Mouse (Mus musculus): ENCODE results near the gene Mical2. TPM values are rescaled to one million over a fixed set of nuclear protein-coding genes. Genes with fewer than 3 reads are reported as not detected.
A peak's percentile ranks its signal among the peaks of the same experiment; 100 is the strongest.

Mical2 gene
- polyA plus RNA-seq, 1 experiment from 2014 or later: 1.9 TPM

DNA sequence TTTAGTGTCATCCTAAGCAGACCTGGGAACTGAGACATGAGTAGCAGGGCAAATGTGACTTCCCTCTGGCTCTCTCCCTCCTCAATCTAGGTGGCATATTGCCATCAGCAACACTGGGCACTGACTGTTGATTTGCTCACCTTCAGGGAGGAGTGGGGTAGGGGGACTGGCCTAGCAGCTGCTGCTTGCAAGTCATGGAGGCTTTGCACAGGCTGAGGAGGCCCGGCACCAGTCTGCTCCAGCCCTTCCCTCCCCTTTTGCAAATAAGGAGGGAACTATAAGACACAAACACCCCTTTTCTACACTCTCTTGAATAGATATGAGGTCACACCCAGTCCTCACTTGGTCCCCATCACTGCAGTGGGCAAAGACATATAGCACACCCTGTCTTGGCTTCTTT, 120.0 kb downstream of the Mical2 start:
- Histone ChIP-seq H3K27me3 (ENCODE audit: control insufficient read depth, insufficient read depth, low read length) (no peaks in the 10 kb centered on the region), H3K27ac (ENCODE audit: low read depth, low read length) (no peak overlapping the region), H3K9ac (ENCODE audit: low read length) (no peak overlapping the region), H3K36me3 (ENCODE audit: control insufficient read depth, insufficient read depth, low read length) (no peaks in the 10 kb centered on the region), H3K4me2 (ENCODE audit: low read depth, low read length, severe bottlenecking) (no peak overlapping the region), H3K4me3 (ENCODE audit: low read depth, low read length) (no peak overlapping the region), H3K4me1 (replicated peaks; ENCODE audit: control insufficient read depth, insufficient read depth, low read length) (no peaks in the 10 kb centered on the region), H3K9me3 (ENCODE audit: control insufficient read depth, low read length) (no peaks in the 10 kb centered on the region)
- ATAC-seq (replicated peaks; ENCODE audit: low FRiP score) (no peak), DNase-seq (ENCODE audit: low spot score) (no peak)
- WGBS: 86% methylated on average over 1 of the region's 1 CpGs

DNA sequence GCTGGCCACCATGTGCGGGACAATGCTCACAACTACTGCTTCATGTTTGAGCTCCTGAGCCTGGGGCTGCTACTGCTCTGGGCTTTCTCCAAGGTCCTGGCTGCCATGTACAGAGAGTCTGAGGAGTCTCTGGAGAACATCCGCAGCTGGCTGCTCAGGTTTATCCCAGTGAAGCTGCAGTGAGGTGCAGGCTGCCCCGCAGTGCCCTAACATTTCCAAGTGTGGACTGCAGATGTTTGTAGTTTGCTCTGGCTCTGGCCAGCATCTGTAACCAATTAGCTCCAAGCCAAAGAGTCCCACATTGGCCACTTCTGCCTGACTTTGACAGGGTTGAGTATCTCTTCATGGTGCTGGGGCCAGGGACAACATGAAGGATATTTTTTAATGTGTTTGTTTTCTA, 125.9 kb downstream of the Mical2 start:
- H3K4me3 ChIP-seq (ENCODE audit: low read depth, low read length): no peak overlapping the region
- no peaks in the 10 kb centered on the region for H3K27me3 ChIP-seq (ENCODE audit: control insufficient read depth, insufficient read depth, low read length)
- no peaks in the 10 kb centered on the region for H3K36me3 ChIP-seq (ENCODE audit: control insufficient read depth, insufficient read depth, low read length)
- 72% methylated on average over 3 of the region's 3 CpGs for WGBS
- no peak overlapping the region for H3K27ac ChIP-seq (ENCODE audit: low read depth, low read length)
- H3K9ac ChIP-seq (ENCODE audit: low read length): no peak overlapping the region
- DNase-seq (ENCODE audit: low spot score) (peak; percentile 54), ATAC-seq (replicated peaks; ENCODE audit: low FRiP score) (no peak)
- peaks cover 11% of the 10 kb centered on the region; the same call in 1 of the 2 replicates for H3K4me1 ChIP-seq (replicated peaks; ENCODE audit: control insufficient read depth, insufficient read depth, low read length)
- no peak overlapping the region for H3K4me2 ChIP-seq (ENCODE audit: low read depth, low read length, severe bottlenecking)
- no peaks in the 10 kb centered on the region for H3K9me3 ChIP-seq (ENCODE audit: control insufficient read depth, low read length)

DNA sequence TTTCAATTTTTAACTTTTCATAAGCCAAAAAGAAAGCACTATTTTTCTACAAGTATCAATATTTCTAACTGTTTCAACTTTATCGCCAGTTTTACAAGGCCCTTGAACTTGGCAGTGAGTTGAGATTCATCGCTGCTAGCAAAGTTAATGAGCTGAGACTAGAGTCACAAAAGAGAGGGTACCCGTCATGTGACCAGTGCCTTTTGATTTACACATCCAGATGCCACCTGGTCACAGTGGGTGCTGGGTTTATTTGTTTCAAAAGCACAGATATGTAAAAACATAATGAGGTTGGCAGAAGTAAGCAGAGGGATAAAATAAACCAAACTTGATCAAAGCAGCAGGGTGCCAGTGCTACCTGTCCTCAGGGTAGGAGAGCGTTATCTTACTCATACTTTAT, 126.3 kb downstream of the Mical2 start:
- 75% methylated on average over 4 of the region's 4 CpGs for WGBS
- DNase-seq (ENCODE audit: low spot score): no peak
- peaks cover 11% of the 10 kb centered on the region; the same call in 1 of the 2 replicates for H3K4me1 ChIP-seq (replicated peaks; ENCODE audit: control insufficient read depth, insufficient read depth, low read length)
- H3K9me3 ChIP-seq (ENCODE audit: control insufficient read depth, low read length): no peaks in the 10 kb centered on the region
- ATAC-seq (replicated peaks; ENCODE audit: low FRiP score): no peak
- H3K4me2 ChIP-seq (ENCODE audit: low read depth, low read length, severe bottlenecking): no peak overlapping the region
- no peak overlapping the region for H3K9ac ChIP-seq (ENCODE audit: low read length)
- no peaks in the 10 kb centered on the region for H3K27me3 ChIP-seq (ENCODE audit: control insufficient read depth, insufficient read depth, low read length)
- no peak overlapping the region for H3K27ac ChIP-seq (ENCODE audit: low read depth, low read length)
- H3K36me3 ChIP-seq (ENCODE audit: control insufficient read depth, insufficient read depth, low read length): no peaks in the 10 kb centered on the region
- no peak overlapping the region for H3K4me3 ChIP-seq (ENCODE audit: low read depth, low read length)

DNA sequence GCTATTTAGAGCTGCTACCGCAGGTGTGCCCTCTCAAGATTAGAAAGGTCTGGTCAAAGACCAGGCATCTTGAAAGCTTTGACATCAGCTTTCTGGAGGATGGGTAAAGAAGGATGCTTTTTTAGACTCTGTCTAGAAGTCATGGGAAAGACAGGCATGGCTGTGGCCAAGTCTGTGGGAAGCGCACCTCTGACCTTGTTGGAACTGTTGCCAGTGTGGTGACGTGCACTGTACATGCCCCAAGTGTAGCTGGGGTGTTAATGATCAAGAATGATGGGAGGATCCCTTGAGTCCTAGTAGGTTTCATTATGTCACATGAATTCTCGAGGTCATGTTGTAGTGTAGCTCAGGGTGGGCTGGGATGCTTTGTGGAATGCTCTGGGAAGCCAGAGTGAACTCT, 127.4 kb downstream of the Mical2 start:
- H3K4me2 ChIP-seq (ENCODE audit: low read depth, low read length, severe bottlenecking): no peak overlapping the region
- no peaks in the 10 kb centered on the region for H3K9me3 ChIP-seq (ENCODE audit: control insufficient read depth, low read length)
- no peak overlapping the region for H3K27ac ChIP-seq (ENCODE audit: low read depth, low read length)
- no peak for DNase-seq (ENCODE audit: low spot score)
- H3K36me3 ChIP-seq (ENCODE audit: control insufficient read depth, insufficient read depth, low read length): no peaks in the 10 kb centered on the region
- 82% methylated on average over 4 of the region's 4 CpGs for whole genome bisulfite sequencing
- H3K27me3 ChIP-seq (ENCODE audit: control insufficient read depth, insufficient read depth, low read length): no peaks in the 10 kb centered on the region
- ATAC-seq (replicated peaks; ENCODE audit: low FRiP score): no peak
- H3K9ac ChIP-seq (ENCODE audit: low read length): no peak overlapping the region
- peaks cover 11% of the 10 kb centered on the region; the same call in 1 of the 2 replicates for H3K4me1 ChIP-seq (replicated peaks; ENCODE audit: control insufficient read depth, insufficient read depth, low read length)
- H3K4me3 ChIP-seq (ENCODE audit: low read depth, low read length): no peak overlapping the region

DNA sequence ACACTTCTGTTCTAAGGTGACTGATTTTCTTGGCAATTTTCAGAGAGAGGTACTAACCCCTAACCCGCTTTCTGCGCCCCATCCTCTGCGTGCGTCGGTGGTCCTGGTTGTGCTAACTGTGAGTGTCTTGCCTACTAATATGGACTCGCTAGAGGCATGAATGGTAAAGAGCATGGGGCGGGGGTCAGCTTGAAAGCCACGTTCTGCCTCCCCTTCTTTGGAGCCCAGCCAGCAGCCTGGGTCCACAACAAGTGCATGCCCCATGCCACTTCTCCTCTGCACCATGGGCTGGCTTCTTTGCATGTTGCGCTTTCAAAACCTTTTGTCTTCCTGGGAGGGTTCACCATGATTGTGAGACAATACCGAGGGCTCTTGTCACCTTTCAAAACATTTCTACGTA, 128.3 kb downstream of the Mical2 start:
- Histone ChIP-seq H3K9ac (ENCODE audit: low read length) (no peak overlapping the region), H3K4me3 (ENCODE audit: low read depth, low read length) (no peak overlapping the region), H3K27me3 (ENCODE audit: control insufficient read depth, insufficient read depth, low read length) (no peaks in the 10 kb centered on the region), H3K4me1 (replicated peaks; ENCODE audit: control insufficient read depth, insufficient read depth, low read length) (peaks cover 11% of the 10 kb centered on the region; the same call in 1 of the 2 replicates), H3K4me2 (ENCODE audit: low read depth, low read length, severe bottlenecking) (no peak overlapping the region), H3K9me3 (ENCODE audit: control insufficient read depth, low read length) (no peaks in the 10 kb centered on the region), H3K27ac (ENCODE audit: low read depth, low read length) (peak overlapping the region; percentile 50; the same call in 1 of the 2 replicates), H3K36me3 (ENCODE audit: control insufficient read depth, insufficient read depth, low read length) (no peaks in the 10 kb centered on the region)
- DNase-seq (ENCODE audit: low spot score) (peak; percentile 55), ATAC-seq (replicated peaks; ENCODE audit: low FRiP score) (no peak; the same call in 1 of the 2 replicates)
- WGBS: 53% methylated on average over 11 of the region's 11 CpGs

DNA sequence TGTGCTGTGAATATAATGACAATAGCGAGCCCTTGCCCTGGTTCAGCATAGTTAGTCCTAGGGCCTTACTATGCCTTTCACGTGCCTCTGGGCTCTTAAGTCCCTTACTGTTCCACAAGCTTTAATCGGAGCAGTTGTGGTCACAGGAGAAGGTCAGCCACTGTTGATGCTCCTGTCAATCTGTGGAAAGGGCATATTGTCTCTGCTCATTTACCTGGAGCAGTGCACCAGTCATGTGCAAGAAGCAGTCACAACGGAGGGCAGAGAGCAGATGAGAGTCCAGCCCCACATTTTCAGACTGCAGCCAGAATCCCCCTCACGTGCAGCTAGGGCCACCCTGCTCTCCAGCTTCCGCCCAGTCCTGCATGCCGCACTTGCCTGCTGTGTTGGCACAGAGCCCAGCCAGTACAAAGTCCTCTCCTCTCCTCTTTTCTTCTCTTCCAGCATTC, 128.9 kb downstream of the Mical2 start:
- Histone ChIP-seq H3K4me3 (ENCODE audit: low read depth, low read length) (no peak overlapping the region), H3K4me2 (ENCODE audit: low read depth, low read length, severe bottlenecking) (0 out of 2 replicates have a peak overlapping the region, but pooled peaks have one; percentile 24), H3K9ac (ENCODE audit: low read length) (no peak overlapping the region), H3K36me3 (ENCODE audit: control insufficient read depth, insufficient read depth, low read length) (no peaks in the 10 kb centered on the region), H3K27ac (ENCODE audit: low read depth, low read length) (peak overlapping the region; percentile 50; the same call in 1 of the 2 replicates), H3K27me3 (ENCODE audit: control insufficient read depth, insufficient read depth, low read length) (no peaks in the 10 kb centered on the region), H3K9me3 (ENCODE audit: control insufficient read depth, low read length) (no peaks in the 10 kb centered on the region), H3K4me1 (replicated peaks; ENCODE audit: control insufficient read depth, insufficient read depth, low read length) (peaks cover 11% of the 10 kb centered on the region; the same call in 1 of the 2 replicates)
- WGBS: 16% methylated on average over 7 of the region's 7 CpGs
- ATAC-seq (replicated peaks; ENCODE audit: low FRiP score): peak; percentile 85
- peak; percentile 80 for DNase-seq (ENCODE audit: low spot score)

DNA sequence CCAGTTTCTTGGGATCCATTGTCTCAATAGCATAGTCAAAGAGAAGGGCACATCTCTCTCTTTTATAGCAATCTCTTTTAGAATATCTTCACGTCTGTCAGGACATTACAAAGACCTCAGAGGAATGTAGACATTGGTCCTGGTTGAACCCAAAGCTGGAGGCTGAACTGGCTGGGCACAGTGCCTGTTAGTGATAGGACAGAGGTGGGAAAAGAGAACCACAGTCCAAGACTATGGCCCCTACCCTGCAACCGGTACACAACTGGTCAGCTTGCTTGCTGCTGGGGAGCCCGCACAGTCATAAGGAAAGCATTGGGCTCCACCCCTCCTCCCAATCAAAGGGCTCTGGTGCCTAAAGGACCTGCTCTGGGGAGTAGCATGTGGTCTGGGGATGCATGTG, 133.9 kb downstream of the Mical2 start:
- no peaks in the 10 kb centered on the region for H3K36me3 ChIP-seq (ENCODE audit: control insufficient read depth, insufficient read depth, low read length)
- no peak overlapping the region for H3K4me3 ChIP-seq (ENCODE audit: low read depth, low read length)
- no peaks in the 10 kb centered on the region for H3K27me3 ChIP-seq (ENCODE audit: control insufficient read depth, insufficient read depth, low read length)
- WGBS: 86% methylated on average over 3 of the region's 3 CpGs
- H3K9ac ChIP-seq (ENCODE audit: low read length): no peak overlapping the region
- H3K27ac ChIP-seq (ENCODE audit: low read depth, low read length): no peak overlapping the region
- no peaks in the 10 kb centered on the region for H3K9me3 ChIP-seq (ENCODE audit: control insufficient read depth, low read length)
- H3K4me2 ChIP-seq (ENCODE audit: low read depth, low read length, severe bottlenecking): no peak overlapping the region
- peaks cover 7% of the 10 kb centered on the region; the same call in 1 of the 2 replicates for H3K4me1 ChIP-seq (replicated peaks; ENCODE audit: control insufficient read depth, insufficient read depth, low read length)
- ATAC-seq (replicated peaks; ENCODE audit: low FRiP score): no peak
- no peak for DNase-seq (ENCODE audit: low spot score)

DNA sequence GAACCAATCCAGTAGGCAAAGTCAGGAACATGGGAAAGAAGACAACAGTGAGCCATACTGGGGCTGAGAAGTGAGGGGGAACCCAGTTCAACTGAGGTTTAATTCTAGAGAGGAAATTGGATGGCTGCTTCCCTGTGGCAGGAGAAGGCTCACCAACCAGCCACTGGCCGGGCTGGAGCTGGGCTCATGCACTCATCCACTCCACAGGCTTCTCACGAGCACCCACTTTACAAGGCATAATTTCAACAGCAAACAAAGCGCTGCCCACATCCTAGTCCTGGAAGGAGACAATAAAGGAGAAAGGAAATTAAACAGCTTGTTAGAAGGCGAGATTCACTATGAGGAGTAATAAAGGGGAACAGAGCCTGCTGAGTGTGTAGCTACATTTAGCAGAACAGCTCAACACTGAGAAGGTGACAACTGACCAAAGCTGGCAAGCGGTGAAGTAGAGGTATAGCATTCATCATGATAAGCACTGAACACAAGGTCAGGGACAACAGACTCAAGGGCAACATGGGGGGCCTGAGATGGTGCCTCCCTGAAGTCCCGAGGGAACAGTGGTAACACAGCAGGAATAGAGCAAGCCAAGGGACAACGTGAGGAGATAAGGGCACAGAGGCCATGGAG, 137.0 kb downstream of the Mical2 start:
- DNase-seq (ENCODE audit: low spot score) (no peak), ATAC-seq (replicated peaks; ENCODE audit: low FRiP score) (no peak)
- no peaks in the 10 kb centered on the region for H3K4me1 ChIP-seq (replicated peaks; ENCODE audit: control insufficient read depth, insufficient read depth, low read length)
- H3K36me3 ChIP-seq (ENCODE audit: control insufficient read depth, insufficient read depth, low read length): no peaks in the 10 kb centered on the region
- H3K4me3 ChIP-seq (ENCODE audit: low read depth, low read length): no peak overlapping the region
- H3K9ac ChIP-seq (ENCODE audit: low read length): no peak overlapping the region
- no peaks in the 10 kb centered on the region for H3K9me3 ChIP-seq (ENCODE audit: control insufficient read depth, low read length)
- H3K27ac ChIP-seq (ENCODE audit: low read depth, low read length): no peak overlapping the region
- no peak overlapping the region for H3K4me2 ChIP-seq (ENCODE audit: low read depth, low read length, severe bottlenecking)
- no peaks in the 10 kb centered on the region for H3K27me3 ChIP-seq (ENCODE audit: control insufficient read depth, insufficient read depth, low read length)
- WGBS: 88% methylated on average over 7 of the region's 7 CpGs

DNA sequence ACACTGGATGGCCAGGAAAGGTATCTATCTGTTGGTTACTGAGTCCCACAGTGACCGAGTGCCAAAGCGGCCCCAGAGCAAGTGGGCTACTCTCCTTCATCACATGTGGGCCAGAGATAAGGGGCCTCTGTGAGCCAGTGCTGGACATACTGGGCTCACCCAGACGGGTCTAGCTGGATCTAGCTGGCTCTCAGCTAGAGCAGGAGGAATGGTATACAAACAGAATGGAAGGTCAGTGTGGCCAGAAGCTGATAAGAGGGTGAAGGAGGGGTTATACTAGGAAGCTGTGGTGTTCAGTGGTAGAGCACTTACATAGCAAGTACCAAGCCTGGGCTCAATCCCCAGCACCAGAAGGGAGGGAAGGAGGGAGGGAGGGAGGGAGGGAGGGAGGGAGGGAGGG, 140.2 kb downstream of the Mical2 start:
- no peak for ATAC-seq (replicated peaks; ENCODE audit: low FRiP score)
- Histone ChIP-seq H3K4me2 (ENCODE audit: low read depth, low read length, severe bottlenecking) (no peak overlapping the region), H3K9ac (ENCODE audit: low read length) (no peak overlapping the region), H3K36me3 (ENCODE audit: control insufficient read depth, insufficient read depth, low read length) (no peaks in the 10 kb centered on the region), H3K9me3 (ENCODE audit: control insufficient read depth, low read length) (no peaks in the 10 kb centered on the region), H3K27ac (ENCODE audit: low read depth, low read length) (no peak overlapping the region), H3K27me3 (ENCODE audit: control insufficient read depth, insufficient read depth, low read length) (no peaks in the 10 kb centered on the region), H3K4me3 (ENCODE audit: low read depth, low read length) (no peak overlapping the region), H3K4me1 (replicated peaks; ENCODE audit: control insufficient read depth, insufficient read depth, low read length) (no peaks in the 10 kb centered on the region)
- 92% methylated on average over 3 of the region's 3 CpGs for WGBS
- no peak for DNase-seq (ENCODE audit: low spot score)

All from forebrain, embryonic 11.5 days (tissue).